Mouse (Mus musculus) left cerebral cortex, adult 9 months (tissue): ENCODE results near the gene Mrc2.

Experiments used
- DNase-seq, 2 experiments: peaks; one replicate each; pipeline ENCODE4 v3.0.0; 2022; ENCODE audit warnings: low spot score in 2 of 2

Mrc2 gene

GRCm38 (mm10) chr11:105385266-105385665 lies 92.8 kb downstream of the Mrc2 start:
- peak; percentile 47 to 81 for DNase-seq

- DNase-seq: peak; percentile 60 to 63
These were observed 96.2 kb downstream of the Mrc2 start for GRCm38 (mm10) chr11:105388636-105389035.

GRCm38 (mm10) chr11:105390290-105390689 lies 97.8 kb downstream of the Mrc2 start:
- no peak for DNase-seq
